Mouse (Mus musculus) limb, embryonic 14.5 days (tissue): ENCODE measurements around the gene Wdr48. TPM values are rescaled to one million over a fixed set of nuclear protein-coding genes. Genes with fewer than 3 reads are reported as not detected.
A peak's percentile ranks its signal among the peaks of the same experiment; 100 is the strongest.

ENCODE experiments used
- ATAC-seq: fragments of 200-750 bp; cut with Nextera tagmentation; 2 replicates; pipeline ENCODE4 v1.8.0; 2017; ENCODE audit warnings: low read depth, moderate number of reproducible peaks, moderate TSS enrichment; ENCODE audit not compliant: low FRiP score
- DNase-seq: peaks from one replicate; pipeline ENCODE4 v3.0.0-alpha.2; 2015; ENCODE audit warnings: low spot score
- H3K27ac ChIP-seq: fragments of 300-500 bp; sonication (generic); replicated peaks from 2 replicates; pipeline ENCODE4 v1.5.1; 2014; ENCODE audit warnings: low read depth, mild to moderate bottlenecking, low read length, moderate library complexity, mixed read lengths
- H3K27me3 ChIP-seq: fragments of 300-500 bp; sonication (generic); 2 replicates; pipeline ENCODE4 v1.6.1; 2014; ENCODE audit warnings: low read length, mixed read lengths; ENCODE audit not compliant: control insufficient read depth, insufficient read depth
- H3K36me3 ChIP-seq: fragments of 300-500 bp; sonication (generic); 2 replicates; pipeline ENCODE4 v1.6.1; 2014; ENCODE audit warnings: mild to moderate bottlenecking, low read length, moderate library complexity, mixed read lengths; ENCODE audit not compliant: control insufficient read depth, insufficient read depth
- H3K4me1 ChIP-seq: fragments of 300-500 bp; sonication (generic); 2 replicates; pipeline ENCODE4 v1.6.1; 2014; ENCODE audit warnings: antibody characterized with exemption, low read length, mixed read lengths; ENCODE audit not compliant: control insufficient read depth, insufficient read depth
- H3K4me2 ChIP-seq: fragments of 300-500 bp; sonication (generic); replicated peaks from 2 replicates; pipeline ENCODE4 v1.6.1; 2014; ENCODE audit warnings: low read depth, mild to moderate bottlenecking, low read length, moderate library complexity; ENCODE audit not compliant: severe bottlenecking
- H3K4me3 ChIP-seq: fragments of 300-500 bp; sonication (generic); replicated peaks from 2 replicates; pipeline ENCODE4 v1.5.1; 2014; ENCODE audit warnings: low read length
- H3K9ac ChIP-seq: fragments of 300-500 bp; sonication (generic); 2 replicates; pipeline ENCODE4 v1.6.1; 2014; ENCODE audit warnings: mild to moderate bottlenecking, low read depth, low read length, moderate library complexity; ENCODE audit not compliant: severe bottlenecking
- H3K9me3 ChIP-seq: fragments of 300-500 bp; sonication (generic); 2 replicates; pipeline ENCODE4 v1.6.1; 2016; ENCODE audit warnings: low read length; ENCODE audit not compliant: control insufficient read depth
- POLR2A ChIP-seq: fragments of 200-500 bp; IDR thresholded peaks from 2 replicates; pipeline ENCODE4 v1.8.0; 2012; ENCODE audit warnings: inconsistent platforms, mild to moderate bottlenecking, moderate library complexity, borderline replicate concordance; ENCODE audit not compliant: insufficient read depth, insufficient read length; ENCODE audit errors: extremely low read depth
- WGBS: fragments of 180-500 bp; shearing (Covaris S2); extraction: QIAGEN DNeasy Blood & Tissue Kit; methylation state at CpG from one replicate; pipeline ENCODE4 v1.1.7; 2014; 5-methylcytosine and 5-hydroxymethylcytosine counted together
- polyA plus RNA-seq, 2 experiments: library from polyadenylated mRNA; depleted of rRNA in 1 of 2; stranded (reverse) in 1 of 2; unstranded in 1 of 2; fragments of >200 nt; fragmentation: Nextera tagmentation in 1 of 2; extraction: Ambion mirVana in 1 of 2; gene quantifications; 2 replicates each; pipeline versions ENCODE4 v1.2.1 to v1.2.3; 2012 to 2014

Gene Wdr48
- polyA plus RNA-seq, 2 experiments, result 50.5 to 62.9 TPM

DNA sequence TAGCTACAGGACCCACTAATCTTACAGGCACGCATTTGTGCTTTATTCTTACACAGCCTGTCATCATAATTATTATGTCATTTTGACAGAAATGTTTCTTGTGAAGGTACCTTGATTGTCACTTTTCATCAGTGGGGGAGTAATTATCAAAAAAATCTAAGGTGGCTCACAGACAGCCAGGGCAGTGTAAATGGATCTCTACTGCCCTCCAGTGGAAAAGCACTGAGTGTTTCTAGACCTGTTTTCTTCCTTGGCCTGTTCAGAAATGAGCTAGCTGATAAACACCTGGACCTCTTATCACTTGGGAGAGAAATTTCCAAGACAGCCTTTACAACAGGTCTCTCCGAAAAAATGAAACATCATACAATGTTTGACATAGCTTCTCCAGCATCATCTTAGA is 4.0 kb upstream of the Wdr48 start:
- Histone ChIP-seq H3K27ac (no peak overlapping the region), H3K36me3 (no peaks in the 10 kb centered on the region), H3K4me3 (no peak overlapping the region), H3K9ac (no peak overlapping the region), H3K4me2 (no peak overlapping the region), H3K9me3 (no peaks in the 10 kb centered on the region), H3K4me1 (peaks cover 6% of the 10 kb centered on the region), H3K27me3 (no peaks in the 10 kb centered on the region)
- DNase-seq (peak; percentile 57), ATAC-seq (no peak)
- WGBS, result 53% methylated on average over 2 of the region's 2 CpGs
- no peak for TF ChIP-seq POLR2A

DNA sequence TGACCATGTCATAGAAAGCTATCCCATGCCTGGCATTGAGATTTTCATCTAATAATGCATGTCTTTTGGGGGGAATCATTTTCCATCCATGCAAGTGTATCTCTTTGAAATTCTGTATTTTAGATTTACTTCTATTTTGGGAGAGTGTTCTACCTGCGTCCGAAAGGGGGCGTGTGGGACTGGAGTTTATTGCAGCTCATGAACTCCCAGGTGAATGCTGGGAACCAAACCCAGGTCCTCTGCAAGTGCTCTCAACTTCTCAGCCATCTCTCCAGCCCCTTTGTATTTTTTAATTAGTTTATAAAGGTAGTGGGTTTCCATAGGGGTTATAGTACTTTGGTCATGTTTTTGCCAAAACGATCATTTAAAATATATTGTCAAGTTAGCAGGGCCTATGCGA is 797 bp upstream of the Wdr48 start:
- Histone ChIP-seq H3K27me3 (no peaks in the 10 kb centered on the region), H3K27ac (no peak overlapping the region), H3K4me2 (peak overlapping the region; percentile 90; the same call in 1 of the 2 replicates), H3K9me3 (no peaks in the 10 kb centered on the region), H3K4me1 (peaks cover 10% of the 10 kb centered on the region), H3K36me3 (no peaks in the 10 kb centered on the region), H3K9ac (peak overlapping the region; percentile 54; the same call in 1 of the 2 replicates), H3K4me3 (peak overlapping the region; percentile 88; the same call in 1 of the 2 replicates)
- no peak for TF ChIP-seq POLR2A
- no peak for ATAC-seq
- WGBS, result 86% methylated on average over 5 of the region's 5 CpGs
- DNase-seq, result no peak

DNA sequence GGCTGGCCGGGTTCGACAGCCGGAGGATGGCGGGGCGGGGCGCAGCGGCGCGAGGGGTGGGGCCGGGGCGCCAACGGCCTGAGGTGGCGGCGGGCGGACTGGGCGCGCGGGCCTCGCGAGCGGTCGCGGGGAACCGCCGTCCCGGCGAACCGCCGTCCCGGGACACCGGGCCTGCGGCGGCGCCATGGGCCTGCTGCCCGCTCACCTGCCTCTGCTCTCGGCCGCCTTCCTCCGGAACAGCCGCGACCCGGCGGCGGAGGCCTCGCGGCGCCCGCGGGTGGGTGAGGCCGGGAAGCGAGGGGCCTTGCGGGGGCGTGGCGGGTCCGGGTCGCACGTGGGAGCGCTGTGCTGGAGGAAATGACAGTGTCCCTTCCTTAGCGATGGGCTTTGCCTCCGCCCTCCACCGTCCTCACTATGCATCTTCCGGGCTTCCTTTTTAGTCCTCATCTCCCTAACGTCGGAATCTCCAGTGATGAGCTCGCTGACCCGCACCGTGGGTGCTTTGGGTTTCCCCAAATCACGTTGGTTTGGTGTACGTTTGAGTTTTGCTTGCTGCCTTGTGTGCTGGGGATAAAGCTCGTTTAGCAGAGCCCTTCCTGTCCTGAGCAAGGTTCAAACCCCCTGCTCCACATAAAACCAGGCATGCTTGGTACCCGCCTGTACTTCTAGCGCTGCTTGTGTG is 503 bp downstream of the Wdr48 start:
- Histone ChIP-seq H3K27ac (peak overlapping the region; percentile 65), H3K36me3 (0 out of 2 replicates have a peak, but pooled peaks cover 7% of the 10 kb centered on the region), H3K4me3 (peak overlapping the region; percentile 88), H3K4me1 (peaks cover 10% of the 10 kb centered on the region), H3K9ac (peak overlapping the region; percentile 88), H3K27me3 (no peaks in the 10 kb centered on the region), H3K4me2 (peak overlapping the region; percentile 90), H3K9me3 (no peaks in the 10 kb centered on the region)
- TF ChIP-seq POLR2A, result no peak
- ATAC-seq, result peak; percentile 71
- WGBS, result 1% methylated on average over 33 of the region's 71 CpGs
- no peak for DNase-seq

DNA sequence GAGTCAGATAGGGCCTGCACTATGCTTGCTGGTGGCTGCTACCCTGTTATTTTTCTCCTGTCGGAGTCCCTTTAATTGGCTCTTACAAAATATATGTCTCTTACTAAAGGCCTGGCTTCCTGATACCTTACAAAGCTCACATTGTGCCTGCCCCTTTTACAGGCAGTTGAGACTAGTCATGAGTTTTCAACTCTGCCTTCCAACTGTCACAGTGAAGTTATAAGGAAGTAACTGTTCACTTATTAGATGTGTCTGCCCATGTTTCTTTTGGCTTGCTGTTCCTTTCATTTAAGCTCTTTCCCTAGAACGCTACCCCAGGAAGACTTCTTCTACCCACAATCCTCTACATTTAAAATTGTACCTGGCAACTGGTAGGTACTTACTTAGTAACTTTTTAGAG is 4.8 kb downstream of the Wdr48 start:
- H3K4me2 ChIP-seq, result no peak overlapping the region
- H3K27ac ChIP-seq, result no peak overlapping the region
- no peak for TF ChIP-seq POLR2A
- peaks cover 39% of the 10 kb centered on the region for H3K36me3 ChIP-seq
- no peak overlapping the region for H3K9ac ChIP-seq
- DNase-seq (no peak), ATAC-seq (no peak)
- H3K27me3 ChIP-seq, result no peaks in the 10 kb centered on the region
- no peak overlapping the region for H3K4me3 ChIP-seq
- no peaks in the 10 kb centered on the region for H3K9me3 ChIP-seq
- peaks cover 6% of the 10 kb centered on the region for H3K4me1 ChIP-seq
- 85% methylated on average over 2 of the region's 2 CpGs for WGBS

DNA sequence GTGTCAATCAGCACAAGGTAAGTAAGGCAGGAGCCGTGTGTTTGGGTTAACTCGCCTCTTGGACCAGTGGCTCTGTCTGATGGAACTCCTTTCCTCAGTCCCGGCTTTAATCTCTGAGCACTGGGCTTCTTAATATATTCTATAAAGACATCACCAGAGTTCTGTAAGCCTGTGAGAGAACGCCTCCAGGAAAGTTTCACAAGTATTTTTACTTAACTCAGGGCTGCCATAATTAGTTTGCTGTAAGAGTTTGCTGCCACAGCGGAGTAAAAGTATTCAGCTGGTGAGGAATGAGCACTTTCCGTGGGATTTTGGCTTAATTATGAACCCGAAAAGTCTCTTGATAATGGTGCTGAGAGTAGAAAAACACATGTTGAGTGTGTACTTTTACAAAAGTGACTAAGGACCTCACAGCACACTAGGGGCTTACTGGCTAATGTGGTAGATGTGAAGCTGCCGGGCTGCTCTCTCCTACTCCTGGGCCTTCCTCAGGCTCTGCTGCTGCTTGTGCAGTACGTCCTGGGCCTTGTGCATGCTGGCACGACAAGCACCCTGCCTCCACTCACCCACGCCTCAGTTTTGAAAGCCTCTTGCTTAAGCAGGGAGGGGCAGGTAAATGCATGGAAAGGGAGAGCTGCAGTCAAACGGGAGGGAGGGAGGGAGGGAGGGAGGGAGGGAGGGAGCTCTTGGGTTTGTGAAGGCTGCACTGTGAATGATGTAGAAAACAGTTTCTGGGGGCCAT is 7.9 kb downstream of the Wdr48 start:
- Histone ChIP-seq H3K27me3 (no peaks in the 10 kb centered on the region), H3K4me3 (no peak overlapping the region), H3K9me3 (no peaks in the 10 kb centered on the region), H3K4me2 (no peak overlapping the region), H3K36me3 (peaks cover 68% of the 10 kb centered on the region), H3K9ac (no peak overlapping the region), H3K4me1 (no peaks in the 10 kb centered on the region), H3K27ac (no peak overlapping the region)
- DNase-seq (no peak), ATAC-seq (no peak)
- WGBS, result 82% methylated on average over 12 of the region's 12 CpGs
- TF ChIP-seq POLR2A, result no peak
